Mouse (Mus musculus) lung, adult 18-20 months (tissue): ENCODE data around the gene Itpk1.
A peak's percentile ranks its signal among the peaks of the same experiment; 100 is the strongest.

ENCODE experiments used
- DNase-seq, 2 experiments: peaks; one replicate each; pipeline ENCODE4 v3.0.0; 2022; ENCODE audit warnings: mixed read lengths in 2 of 2

Itpk1 gene

DNA sequence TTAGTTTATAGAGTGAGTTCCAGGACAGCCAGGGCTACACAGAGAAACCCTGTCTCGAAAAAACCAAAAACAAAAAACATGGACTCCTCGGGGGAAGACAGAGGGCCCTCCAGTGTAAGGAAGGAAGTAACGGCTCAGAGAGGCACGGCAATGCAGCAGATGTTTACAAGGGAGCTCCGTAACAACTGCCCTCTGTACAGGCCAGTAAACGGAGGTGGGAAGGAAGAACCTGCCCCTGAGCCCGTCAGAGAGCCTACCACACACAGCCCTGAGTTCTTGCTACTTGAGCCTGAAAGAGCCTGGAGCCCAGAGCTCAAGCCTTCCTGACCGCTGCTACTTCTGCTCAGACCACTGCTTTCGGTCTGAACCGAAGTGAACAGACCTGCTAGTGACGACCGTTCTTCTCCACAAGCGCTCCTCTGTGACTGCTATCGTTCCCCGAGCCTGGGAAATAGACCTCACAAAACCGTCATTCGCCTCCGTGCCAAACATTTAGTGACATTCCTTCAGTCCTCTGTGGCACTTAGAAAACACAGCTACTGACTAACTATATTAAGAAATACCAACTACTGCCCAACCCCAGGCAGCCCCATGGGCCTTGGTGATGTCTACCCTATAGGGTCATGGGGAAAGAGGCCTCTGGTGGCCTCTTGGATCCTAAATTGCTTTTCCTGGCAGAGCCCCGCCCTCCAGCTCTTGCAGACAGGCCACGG is 8.6 kb upstream of the Itpk1 start:
- DNase-seq, result no peak

DNA sequence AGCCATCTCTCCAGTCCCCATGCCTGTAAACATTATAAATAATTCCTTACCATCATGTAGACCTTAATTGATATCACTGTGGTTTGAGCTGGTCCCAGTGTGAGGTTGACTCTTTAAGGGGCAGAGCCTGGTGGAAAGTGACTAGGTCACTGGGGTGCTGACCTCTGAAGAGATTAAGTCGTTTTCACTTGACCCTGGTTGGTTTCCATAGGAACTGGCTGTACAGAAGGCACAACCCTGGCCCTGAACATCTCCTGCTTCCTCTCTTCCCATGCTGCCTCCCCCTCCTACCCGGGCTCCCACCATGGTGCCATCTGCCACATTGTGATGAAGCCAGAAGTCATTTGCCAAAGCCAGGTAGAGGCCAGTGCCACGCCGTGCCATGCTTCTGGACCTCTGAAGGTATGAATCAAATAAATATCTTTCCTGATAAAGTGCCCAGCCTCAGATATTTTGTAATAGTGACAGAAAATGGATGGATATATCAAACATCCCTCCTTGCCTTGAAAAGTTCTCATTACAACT is 6.2 kb upstream of the Itpk1 start:
- no peak for DNase-seq

DNA sequence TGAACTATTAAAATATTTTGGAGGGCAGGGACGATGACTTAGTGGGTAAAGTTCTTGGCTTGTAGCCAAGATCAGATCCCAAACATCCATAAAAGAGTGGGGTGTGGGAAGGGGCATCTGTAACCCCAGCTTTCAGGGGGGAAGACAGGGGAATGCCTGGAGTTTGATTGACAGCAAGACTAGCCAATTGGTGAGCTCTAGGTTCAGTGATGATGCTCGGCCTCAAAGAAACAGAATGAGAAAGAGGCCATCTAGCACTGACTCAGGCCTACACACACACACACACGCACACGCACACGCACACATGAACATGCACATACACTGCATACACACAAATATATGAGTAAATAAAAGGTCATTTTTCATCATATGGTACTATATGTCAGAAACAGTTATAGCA is 5.2 kb upstream of the Itpk1 start:
- no peak for DNase-seq

DNA sequence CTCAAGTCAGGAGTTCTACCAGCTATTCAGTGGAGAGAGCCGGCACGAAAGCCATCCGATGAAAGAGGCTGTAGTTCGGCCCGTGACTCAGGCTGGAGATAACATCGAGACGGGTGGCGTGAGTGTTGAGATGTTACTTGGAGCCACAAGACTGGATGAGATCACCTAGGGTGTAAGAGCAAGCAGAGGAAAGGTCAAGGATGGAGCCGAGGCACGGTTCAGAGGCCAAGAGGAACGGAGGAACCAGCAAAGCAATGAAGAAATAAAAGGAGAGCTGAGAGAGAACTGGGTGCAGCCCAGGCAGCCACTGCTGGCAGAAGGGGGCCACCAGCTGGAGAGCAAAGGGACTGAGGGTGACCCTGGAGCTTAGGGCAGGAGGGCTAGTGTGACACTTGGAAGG is 3.5 kb upstream of the Itpk1 start:
- DNase-seq, result no peak

DNA sequence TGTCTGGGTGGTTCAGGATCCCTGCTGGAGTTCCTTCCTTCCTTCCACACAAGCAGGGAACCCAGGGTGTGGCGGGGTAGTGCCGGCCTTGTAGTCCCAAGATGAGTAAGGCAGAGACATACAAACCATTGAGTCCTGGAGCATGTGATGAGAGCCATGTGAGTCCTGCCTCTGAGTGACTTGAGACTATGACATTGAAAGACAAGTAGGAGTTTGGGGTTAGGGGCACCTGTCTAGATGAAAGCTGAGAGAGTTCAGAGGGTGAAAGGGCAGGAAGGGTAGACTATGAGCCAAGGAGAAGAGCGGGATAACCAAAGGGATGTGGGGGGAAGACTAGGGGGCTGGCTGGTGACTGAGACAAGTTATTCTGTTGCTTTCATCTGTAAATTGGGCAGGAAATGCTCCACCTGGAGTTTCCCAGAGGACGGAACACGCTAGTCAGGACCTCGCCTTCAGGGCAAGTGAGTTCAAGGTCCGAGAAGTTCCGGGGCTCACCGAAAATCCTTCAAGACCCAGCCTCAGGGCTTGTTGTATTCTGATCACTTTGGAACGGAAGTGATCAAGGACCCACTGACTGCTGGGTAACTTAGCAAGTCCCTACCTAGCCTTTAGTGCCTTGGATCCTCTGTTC is 2.2 kb upstream of the Itpk1 start:
- DNase-seq, result no peak

DNA sequence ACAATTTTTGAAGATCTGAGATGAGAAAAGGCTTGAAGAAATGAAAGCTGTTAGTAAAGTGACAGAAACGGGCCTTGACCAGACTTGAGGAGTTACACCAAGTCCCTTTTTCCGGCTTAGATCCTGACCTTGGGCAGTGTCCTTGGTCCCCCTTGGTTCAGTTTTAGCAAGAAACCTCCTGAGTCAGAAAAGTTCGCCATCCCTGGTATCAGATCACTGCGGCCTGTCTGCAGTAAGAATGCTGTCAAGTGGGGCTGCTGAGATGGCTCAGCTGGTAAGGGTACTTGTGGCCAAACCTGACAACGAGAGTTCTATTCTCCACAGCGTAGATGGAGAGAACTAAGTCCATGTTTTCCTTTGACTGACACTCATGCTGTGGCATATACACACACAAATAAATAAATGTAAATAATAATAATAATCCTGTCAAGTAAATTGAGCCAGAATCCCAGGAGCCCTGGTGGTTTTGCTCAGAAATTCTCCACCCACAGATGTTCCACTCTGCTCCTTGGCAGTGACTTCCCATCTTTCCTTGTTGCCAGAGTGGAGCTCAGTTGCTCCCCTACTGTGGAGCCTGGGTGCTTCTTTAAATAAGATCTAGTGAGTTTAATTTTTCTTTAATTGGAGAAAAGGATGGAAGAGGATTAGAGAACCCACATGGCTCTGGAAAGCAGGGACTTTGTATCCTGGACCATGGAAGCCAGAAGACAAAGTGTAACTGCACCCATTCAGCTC is 1.3 kb upstream of the Itpk1 start:
- DNase-seq, result no peak

DNA sequence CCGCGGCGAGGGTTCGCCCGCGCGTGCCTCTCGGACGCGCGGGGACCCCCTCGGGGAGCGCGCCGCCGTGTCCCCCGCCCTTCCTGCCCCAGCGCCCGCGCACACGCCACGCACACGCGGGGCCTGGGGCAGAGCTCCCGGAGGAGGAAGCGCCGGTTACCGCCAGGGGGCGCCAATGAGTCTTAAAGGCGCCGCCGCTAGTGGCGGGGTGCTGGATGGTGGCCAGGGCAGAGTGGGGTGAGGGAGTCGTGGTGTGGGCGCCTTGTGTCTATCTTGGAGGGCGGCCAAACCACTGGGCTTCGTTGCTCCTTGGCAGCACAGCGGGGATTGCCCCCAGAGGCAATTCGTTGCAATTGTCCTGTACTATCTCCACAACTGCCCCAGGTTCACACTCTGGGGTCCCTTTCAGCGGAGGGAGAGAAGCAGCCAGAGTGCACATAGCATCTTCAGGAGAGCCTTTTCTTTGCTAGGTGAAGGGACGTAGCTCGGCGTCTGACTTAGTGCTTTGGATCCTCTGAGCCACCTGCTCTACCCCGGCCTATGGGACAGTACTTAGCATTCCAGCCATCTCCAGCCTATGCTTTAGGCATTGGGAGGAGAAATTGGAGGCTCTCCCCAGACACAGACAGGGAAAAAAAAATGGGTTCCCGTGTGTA is 614 bp upstream of the Itpk1 start:
- DNase-seq, result peak; percentile 84 to 89

DNA sequence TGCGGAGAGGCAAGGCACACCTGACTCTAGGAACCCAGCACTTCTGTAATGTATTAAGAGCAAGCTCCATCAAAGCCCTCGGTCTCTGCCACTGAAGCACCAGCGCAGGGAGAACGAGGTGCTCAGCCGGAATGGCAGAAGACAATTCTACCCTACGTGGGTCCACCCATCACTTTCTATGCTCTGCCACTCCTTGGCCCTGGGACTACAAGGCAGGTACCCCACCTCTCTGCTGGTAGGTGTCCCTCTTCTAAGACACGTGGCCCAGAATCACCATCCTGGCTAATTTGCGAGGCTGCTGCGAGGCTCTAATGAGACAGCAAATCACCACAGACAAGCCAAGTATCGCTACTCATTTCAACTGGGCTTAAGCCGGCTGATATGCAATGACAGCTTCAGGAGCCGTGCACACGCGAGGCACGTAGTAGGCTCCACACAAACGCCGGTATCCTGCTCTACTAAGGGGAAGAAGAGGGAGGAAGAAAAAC is 765 bp downstream of the Itpk1 start:
- no peak for DNase-seq

DNA sequence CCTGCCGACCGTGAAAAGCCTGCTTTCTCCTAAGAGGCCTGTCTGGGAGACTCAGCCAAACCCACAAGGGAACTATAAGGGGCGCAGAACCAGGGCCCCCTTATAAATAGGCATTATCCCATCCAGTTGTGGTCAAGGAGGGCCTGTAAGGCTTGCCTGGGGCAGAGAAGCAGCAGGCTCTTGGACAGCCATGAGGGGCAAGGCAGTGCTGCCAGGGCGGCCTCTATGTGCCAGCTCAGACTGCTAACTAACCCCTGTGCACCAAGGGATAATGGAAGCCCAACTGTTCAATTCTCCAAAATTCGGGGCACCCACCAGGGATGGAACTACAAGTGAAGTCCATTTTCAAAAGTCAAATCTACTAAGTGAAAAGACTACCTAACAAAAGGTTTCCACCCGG is 1.3 kb downstream of the Itpk1 start:
- DNase-seq, result no peak

DNA sequence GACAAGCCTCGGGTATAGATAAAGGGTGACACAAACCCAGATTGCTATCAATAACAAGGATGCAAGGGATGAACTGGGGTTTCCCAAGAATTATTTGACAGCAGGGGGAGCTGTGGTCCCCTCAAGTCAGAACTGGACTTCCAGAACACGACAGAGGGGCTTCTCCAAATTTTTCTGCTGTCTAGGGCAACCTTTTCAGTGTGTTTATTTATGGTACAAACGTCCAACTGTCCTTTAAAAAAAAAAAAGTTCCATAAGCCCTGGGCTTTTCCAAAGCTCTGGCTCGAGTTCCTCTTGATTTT is 1.7 kb downstream of the Itpk1 start:
- peak in 1 of 2 experiments; percentile 46 for DNase-seq

DNA sequence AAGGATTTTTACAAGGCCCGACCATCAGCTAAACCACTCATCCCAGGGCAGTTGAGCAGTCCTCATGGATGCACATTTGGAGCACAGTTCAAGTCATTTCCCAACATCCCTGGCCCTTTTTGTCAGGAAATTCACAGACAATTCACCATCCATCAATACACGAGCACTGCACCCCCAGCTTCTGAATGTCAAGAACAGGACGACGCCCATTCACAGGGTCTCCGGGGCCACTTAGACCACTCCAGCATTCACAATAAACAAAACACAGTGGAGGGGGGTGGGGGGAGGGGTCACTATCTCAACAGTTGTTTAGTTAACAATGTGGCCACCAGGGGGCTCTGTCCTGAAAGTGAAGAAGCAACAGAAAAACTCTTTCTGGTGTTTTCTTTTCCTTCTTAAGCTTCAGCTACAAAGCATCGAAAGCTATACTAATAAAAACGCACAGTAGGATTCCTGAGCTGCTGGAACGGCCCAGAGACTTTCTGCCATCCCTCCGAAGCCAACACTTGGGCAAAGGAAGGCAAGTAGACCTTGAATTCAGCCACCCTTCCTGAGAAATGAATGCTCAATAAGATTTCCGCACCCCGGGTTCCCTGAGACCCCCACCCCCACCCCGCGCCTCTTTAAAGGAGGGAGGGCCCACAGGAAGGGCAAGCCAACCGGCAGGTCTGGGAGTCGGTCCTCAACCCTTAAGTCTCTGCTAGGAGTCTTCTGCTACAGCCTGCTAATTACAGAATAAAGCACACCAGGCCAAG is 2.2 kb downstream of the Itpk1 start:
- DNase-seq, result peak; percentile 62 to 81

DNA sequence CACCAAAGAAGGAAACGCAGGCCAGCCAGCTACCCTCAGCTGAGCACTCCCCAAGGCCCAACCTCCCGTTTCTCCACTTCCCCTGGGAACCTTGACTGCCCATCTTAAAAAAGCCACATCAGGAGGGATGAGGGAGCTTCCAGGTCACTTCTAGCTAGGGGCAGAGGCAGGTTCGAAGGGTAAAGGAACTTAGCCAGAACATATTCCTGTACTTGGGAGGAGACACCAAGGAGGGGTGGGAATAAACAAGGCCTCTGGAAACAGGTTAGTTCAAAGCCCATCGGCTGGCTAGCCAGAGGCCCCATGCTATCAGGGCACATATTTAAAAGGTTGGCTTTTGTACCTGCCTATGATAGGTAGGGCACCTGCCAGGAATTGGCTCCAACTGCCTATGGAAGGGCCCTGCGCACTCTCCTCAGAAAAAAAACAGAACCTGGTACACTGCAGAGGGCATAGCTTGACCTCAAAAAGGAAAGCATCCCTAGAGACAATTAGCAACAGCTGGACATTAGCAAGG is 3.0 kb downstream of the Itpk1 start:
- DNase-seq, result no peak

DNA sequence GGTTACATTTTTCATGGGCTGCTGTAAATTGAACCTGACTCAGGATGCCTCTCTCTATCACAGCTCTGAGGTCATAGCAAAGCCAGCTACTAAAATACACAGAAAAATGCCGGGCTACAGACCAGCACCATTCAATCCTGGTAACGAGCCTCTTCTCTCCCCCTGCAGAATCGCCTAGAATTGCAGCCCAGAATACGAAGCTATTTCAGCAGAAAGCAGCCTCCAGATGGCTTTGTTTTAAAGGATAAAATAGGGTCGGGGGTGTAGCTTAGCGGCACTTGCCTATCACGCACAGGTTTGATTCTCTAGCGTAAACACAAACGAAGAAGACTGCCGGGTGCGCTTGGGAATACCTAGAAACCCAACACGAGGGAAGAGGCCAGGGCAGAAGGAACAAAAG is 4.3 kb downstream of the Itpk1 start:
- DNase-seq, result no peak

DNA sequence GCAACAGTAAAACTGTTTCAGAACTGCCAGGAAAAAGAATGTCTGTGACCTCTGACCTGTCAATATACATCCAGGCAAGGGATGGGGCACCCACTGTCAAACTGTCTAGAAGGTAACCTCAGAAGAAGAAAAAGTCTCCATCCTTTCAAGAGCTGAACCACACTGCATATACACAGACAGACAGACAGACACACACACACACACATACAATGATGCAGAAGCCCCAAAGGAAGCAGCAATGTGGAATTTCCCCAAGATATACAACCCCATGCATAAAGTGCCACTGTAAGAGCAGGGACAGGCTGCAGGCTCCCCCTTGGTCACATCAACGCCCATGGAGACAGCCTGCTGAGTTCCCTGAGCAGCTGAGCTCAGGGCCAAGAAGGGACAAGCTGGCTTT is 5.6 kb downstream of the Itpk1 start:
- no peak for DNase-seq

DNA sequence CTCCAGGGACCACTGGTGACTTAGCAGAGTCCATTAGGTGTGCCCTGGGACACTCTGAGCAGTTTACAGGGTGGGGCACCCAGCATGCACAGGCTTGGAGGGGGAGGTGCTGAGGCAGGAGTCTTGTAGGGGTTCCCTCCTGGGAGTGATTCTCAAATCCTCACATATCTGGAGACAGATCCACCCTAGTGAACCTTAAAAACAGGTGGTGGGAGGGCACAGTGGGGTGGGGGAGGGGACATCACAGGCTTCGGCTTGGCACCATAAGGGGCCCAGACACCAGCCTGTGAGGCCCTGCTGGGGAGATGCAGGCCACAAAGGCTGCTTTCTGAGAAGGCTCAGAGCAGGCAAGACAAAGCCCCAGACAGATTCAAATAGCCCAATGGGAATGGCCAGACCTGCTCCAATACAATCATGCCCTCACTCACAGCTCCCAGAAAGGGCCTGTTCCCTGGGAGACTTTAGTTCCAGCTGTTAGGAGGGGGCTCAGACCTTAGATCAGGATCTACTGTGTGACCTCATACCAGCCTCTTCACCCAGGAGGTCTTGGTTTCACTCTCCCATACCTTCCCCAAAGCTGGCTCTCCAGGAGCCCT is 6.5 kb downstream of the Itpk1 start:
- DNase-seq, result no peak

DNA sequence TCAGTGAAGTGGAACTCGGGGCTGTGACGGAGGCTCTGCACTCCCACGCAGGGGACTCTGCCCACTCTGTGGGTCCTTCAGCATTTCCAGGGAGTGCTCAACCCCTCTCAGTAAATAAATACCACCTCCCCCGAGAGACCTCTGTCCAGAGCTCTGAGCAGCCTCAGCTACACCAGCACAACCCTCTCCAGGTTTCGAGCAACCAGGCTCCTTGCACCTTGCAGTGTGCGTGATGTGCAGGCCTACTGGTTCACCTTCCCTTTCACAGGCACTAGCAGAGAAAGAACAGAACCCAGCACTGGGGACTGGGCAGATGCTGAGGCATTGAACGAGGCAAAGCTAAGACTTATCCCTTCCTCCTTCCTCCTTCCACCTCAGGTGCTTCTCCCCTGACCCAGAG is 7.3 kb downstream of the Itpk1 start:
- no peak for DNase-seq

DNA sequence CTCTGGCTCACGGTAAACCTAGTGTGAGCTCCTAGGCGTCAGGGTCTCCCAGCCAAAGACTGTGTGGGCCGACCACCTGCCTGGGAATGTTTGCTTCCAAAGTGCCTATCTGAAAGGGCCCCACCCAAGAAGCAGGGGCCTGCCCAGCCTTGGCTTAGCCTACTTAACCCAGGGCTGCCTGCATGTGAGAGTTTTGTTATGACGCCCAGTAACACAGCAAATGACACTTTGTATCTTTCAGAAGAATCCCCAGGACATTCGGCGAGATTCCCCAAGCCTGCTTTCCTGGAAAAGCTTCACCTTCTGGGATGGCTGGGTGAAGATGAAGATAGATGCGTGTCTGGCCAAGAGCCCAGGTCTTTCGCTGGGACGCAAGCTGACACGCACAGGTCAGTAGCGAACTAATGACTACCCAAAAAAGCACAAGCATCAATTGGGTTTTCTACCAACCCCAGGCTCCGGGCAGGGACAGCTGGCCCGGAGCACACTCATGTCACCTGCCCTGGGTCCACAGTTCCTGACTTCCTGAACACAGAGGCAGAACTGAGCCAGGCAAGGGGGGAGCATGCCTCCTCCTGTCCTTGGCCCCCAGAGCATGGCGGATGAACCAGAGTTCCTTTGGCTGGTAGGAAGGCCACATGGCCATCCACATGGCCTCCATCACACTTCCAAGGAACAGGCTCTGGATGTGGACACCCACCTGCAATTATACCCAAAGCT is 7.9 kb downstream of the Itpk1 start:
- DNase-seq, result no peak

DNA sequence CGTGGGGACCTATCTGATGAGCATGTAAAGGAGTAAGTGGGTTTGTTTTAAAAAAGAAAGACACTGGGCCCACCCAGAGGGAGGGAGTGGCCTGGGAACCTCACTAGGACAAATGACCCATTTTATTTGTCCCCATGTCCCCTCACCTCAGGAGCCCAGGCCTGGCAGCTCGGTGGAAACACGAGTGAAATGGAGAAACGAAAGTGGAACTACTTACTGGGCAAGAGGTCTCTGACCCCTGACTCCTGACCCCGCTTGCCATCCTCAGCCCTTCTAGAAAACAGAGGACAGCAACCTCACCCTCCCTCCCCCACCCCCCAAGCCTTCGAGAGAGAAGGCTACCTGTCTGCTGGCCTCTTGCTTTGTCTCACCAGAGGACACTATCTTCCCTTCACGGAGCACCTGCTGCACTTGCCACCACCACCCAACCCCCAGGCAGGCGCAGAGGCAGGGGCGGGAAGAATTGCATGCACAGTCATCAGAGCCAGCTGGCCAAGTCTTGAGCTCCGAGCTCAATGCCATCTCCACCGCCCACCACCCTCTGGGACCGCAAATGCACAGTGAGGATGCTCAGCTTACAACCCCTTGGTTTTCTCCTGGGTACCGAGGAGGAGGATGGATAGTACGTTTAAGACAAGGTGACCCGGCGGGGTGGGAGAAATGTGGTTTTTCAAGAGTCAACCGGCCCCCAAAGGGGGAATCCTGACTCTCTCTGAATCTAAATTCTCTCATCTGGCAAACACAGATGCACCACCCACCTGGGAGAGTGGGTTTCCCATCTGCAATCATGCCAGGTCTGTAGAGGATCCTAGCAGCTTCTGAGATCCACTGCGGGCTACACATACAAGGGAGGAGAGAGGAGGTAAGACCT is 9.1 kb downstream of the Itpk1 start:
- no peak for DNase-seq

DNA sequence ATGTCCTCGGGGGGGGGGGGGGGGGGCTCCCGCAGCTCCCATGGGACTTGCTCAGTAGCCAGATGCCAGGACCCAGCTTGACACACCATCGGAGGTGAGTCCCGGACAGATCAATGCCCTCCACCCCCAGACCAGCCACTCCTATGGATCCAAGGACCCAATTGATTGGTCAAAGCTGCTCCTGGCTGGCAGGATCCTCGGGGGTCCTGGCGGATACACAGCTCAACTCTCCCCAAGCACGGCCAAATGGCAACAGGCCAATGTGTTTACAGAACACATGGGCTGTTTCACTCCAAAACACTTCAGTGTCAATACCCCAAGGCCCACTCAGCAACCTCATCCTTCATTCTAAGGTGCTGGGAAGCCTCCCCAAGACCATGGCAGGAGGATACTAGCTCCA is 13.0 kb downstream of the Itpk1 start:
- no peak for DNase-seq

DNA sequence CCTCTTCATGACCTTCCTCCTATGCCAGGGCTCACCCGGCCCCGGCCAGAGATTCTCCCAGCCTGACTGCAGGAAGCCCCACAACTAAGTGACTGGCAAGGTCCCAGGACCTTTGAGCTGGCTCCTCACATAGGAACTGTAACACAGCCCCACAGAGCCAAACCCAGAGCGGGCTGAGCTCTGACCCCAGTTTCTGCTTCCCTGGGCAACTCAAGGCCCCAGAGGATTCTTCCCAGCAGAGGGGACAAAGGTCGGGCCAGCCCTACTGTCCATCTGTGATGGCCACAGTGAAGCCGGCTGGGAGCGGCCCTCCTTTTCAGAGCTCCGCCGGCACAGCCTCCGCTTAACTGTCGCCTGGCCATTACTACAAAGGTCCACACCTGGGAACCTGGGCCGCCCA is 13.6 kb downstream of the Itpk1 start:
- DNase-seq, result peak; percentile 45 to 52
